Mouse (Mus musculus): ENCODE data around the gene Tbc1d10a.

DNA sequence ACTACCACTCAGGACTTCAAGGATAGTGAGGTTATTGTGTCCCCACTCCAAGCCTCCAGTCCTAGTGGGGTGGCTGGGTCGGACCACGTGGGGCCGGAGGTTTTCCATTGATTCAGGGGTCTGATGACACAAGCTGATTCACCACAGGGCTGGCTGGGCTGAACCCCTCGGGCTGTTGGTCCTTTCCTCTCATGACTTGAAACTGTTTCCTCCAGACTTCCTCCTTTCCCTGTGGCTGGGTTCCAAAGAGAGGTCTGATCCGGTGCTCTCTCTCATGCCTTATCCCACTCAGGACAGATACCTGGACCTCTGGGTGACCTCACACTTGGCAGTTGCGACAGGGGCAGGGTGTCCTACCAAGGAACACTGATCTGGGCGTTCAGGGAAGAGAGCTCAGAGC is 53.6 kb downstream of the Tbc1d10a start:
- TF ChIP-seq POLR2A (IDR thresholded peaks at IDR 0.05; ENCODE audit: extremely low read depth, insufficient read depth, low read length) = no peak
- TF ChIP-seq CTCF (IDR thresholded peaks at IDR 0.05; ENCODE audit: low read depth, low read length) = no peak

All from liver, adult 2 months (tissue).